Mouse (Mus musculus) spleen, postnatal 14 days (tissue): Measurements from ENCODE around the gene Lamtor3.
"Not testable (repeated sequence)": the region's sequence is repeated elsewhere in the genome, so short reads cannot be mapped to it uniquely, and the experiment has no call there.

Experiments
- DNase-seq, 2 experiments: peaks; one replicate each; pipeline ENCODE4 v3.0.0; 2021 to 2022; ENCODE audit warnings: low spot score in 2 of 2

The Lamtor3 gene

GRCm38 (mm10) chr3:137935570-137936525 lies 17.5 kb downstream of the Lamtor3 start:
- no peak for DNase-seq

DNA sequence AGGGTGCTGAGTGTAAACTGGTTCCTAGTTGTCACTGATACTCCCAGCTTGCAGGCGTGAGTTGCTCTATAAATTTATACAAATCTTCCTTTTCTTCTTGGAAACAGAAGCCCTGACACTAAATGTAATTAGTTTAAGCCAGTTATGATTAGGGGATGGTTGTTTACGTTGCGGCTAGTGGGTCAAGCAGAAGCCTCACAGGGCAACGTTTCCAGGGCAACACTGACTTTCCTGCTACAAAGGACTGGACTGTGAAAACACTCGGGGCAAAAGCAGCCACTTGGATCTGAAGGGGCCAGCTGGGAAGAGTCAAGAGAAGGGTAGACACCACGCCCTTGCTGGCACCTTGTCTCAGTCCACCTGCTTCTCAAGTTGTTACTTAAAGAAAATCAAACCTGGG lies 18.2 kb downstream of the Lamtor3 start:
- no peak for DNase-seq

DNA sequence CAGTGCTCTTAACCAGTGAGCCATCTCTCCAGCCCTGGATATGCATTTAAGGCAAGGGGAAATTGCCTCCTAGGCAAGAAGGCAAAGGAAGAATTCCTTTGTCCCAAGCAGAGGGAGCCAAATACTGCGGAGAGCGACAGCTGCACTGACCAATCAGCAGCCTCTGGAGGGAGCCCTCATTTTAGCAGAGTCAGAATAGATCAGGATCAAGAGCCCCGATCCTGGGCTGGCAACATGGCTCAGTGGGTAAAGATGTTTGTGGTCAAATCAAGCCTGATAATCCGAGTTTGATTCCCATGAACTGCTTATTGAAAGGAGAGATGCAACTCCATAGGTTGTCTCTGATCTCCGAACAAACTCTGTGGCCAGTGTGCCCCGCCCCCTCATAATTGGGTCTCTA lies 20.3 kb downstream of the Lamtor3 start:
- DNase-seq = no peak

GRCm38 (mm10) chr3:137940757-137941156 lies 22.5 kb downstream of the Lamtor3 start:
- no peak for DNase-seq

- DNase-seq = no peak
These were observed 23.2 kb downstream of the Lamtor3 start for GRCm38 (mm10) chr3:137941555-137941954.

GRCm38 (mm10) chr3:137942098-137942622 lies 23.9 kb downstream of the Lamtor3 start:
- no peak for DNase-seq

DNA sequence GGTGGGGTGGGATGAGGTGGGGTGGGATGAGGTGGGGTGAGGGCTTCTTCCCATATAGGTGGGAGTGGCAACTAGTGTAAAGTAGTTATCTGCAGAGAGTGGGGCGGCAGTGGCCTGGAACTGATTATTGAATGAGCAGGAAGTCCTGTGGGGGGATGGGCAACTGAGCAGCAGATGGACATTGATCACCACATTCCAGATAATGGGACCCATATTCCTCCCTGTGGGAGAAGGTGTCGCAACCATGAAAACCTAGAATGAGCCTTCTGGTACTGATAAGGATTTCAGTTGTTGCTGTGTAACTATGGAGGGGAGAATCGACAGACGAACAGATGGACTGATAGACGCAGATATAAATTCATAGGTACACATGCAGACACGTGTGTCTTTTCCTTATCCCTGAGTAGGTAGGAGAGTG lies 25.4 kb downstream of the Lamtor3 start:
- no peak for DNase-seq

GRCm38 (mm10) chr3:137946827-137947226 lies 28.5 kb downstream of the Lamtor3 start:
- no peak for DNase-seq

DNA sequence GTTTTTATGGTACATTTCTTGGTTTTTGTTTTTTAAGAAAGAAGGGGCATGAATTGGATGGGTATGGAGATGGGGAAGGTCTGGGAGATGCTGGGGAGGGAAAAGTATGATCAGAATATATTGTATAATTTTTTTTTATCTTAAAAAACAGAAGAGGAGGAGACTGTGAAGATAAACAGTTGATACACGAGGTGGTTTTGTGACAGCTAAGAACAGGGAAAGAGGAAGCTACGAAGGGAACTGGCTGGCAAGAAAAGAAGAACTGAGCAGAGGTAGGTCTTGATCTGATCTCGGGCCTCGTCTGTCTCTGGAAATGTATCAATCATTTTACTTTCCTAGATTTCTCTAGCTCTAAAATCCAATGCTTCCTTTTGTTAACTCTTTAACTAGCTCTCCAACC lies 29.2 kb downstream of the Lamtor3 start:
- no peak for DNase-seq

DNA sequence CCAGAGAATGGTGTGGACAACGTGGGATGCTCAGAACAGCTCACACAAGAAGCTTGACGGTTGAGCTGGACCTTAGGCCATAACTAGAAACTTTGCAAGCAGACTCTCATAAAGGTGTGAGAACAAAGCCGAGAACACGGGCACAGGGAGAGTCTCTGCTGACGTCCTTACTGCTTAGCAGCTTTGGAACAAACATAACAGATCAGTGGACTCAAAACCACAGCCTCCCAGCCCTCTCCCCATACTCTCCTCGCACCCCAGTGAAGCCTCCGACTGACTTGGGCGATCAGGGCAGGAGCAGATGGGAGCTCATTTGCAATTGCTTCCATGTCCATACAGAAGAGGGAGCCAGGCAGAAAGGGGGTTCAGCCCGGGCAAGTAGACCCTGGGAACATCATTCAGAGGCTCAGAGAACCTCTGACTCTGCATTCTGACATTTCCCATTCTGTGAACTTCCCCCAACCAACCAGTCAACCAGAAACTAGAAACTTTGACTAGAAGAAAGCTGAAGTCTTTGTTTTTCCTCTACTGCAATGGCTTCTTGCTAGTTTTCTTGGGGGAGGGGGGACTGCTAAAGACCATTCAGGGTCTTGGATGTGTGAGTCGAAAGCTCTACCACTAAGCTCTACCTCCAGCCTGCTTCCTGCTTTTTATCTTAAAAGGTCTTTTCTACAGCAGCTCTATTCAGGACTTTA lies 32.0 kb downstream of the Lamtor3 start:
- no peak for DNase-seq

GRCm38 (mm10) chr3:137951302-137951701 lies 33.0 kb downstream of the Lamtor3 start:
- not testable (repeated sequence) for DNase-seq

GRCm38 (mm10) chr3:137951819-137952218 lies 33.5 kb downstream of the Lamtor3 start:
- no peak for DNase-seq

DNA sequence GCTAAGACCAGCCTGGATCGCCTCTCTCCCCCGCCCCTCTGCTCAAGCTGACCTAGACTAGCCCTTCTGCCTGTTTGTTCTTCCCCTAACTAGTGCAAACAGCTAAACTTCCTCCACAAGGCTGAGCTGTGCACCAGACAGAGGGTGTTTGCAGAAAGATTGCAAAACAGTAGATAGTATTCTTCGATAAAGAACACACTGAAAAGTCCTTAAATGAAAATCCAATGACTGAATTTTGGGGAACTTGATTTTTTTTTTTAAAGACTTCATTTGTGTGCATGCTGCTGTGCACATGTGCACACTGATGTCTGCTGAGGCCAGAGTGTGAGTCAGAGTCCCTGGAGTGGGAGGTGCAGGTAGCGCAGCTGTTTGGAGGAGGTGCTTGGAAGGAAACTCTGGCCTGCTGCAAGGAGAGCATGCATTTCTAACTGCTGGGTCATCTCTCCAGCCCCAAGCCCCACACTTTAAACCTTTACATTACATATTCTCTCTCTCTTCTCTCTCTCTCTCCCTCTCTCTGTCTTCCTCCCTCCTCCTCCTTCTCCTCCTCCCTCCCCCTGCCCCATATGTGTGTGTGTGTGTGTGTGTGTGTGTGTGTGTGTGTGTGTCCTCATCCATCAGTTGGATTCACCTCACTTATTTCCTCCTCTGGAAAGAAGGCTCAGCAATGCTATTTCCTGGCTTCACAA lies 34.1 kb downstream of the Lamtor3 start:
- DNase-seq = no peak

GRCm38 (mm10) chr3:137952914-137953880 lies 34.9 kb downstream of the Lamtor3 start:
- DNase-seq = peak in 1 of 2 experiments; percentile 35

DNA sequence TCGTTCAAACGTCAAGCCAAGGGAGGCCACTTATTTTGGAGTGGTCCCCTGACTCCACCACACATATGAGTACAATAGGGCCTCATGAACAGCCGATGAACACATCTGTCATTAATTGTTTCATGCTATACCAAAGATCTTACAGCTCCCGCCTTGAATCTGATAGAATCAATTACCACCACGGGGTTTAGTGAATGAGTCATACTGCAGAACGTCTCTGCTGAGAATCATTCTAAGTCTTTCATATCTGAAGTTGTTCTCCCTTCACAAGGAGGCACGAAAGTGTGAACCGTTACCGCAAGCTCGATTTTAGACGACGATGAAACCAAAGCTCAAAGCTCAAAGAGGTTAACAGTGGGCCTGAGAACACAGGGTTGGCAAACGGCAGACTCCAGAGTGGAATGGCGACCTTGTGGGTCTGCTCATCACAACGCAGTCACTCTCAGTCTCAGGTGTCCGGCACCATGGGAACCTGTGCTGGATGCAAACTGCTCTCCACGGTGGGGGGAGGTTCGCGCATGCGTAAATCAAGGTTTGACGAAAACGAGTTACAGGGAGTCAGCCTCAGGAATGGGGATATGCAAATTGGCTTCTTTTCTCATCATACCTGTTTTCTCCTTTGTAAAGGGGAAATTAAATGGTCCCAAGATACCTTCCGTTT lies 36.1 kb downstream of the Lamtor3 start:
- no peak for DNase-seq

- no peak for DNase-seq
These were observed 37.3 kb downstream of the Lamtor3 start for GRCm38 (mm10) chr3:137955560-137956081.

- no peak for DNase-seq
These were observed 39.6 kb downstream of the Lamtor3 start for GRCm38 (mm10) chr3:137957864-137958263.

DNA sequence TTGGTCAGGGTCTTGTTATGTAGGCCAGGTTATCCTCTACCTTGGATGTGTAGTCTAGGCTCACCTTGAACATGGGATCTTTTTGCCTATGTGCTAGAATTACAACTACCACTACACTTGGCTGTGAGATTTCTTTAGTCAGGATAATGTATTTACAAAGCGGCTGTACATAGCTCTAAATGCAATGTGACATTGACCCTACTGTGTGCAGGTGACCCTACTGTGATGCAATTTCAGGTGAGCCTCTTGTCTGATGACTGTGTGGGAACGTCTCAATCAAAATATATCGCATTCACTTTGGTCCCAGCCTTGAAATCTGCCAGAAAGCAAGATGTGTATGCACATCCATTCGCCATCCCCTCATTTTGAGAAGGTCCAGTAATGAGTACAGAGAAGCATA lies 40.0 kb downstream of the Lamtor3 start:
- no peak for DNase-seq

DNA sequence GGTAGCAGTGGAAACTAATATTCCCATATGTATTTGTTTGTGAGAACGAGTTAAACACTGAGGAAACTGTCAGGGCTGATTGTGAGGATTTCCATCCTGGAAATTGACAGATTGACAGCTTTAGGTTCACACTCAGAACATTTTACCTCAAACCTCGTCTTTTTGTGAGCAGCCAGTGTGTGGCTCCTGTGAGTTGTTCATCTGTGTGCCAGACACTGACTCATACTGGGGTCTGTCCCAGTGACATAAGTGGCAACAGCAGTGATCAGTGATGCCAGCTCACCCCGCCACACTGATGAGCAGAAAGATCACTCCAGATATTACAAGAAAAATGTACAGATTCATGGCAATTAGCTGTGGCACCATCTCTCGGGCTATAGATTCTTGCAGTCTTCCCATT lies 41.1 kb downstream of the Lamtor3 start:
- no peak for DNase-seq
